Mouse (Mus musculus) cerebellum, postnatal 36 days (tissue): ENCODE measurements at regions not wholly inside any gene's neighbourhood (a gene's known extent, or its start where the extent isn't known, plus 50 kb on each side); places are given as distances from the start of the nearest gene placed in this dataset.
"Not testable (repeated sequence)": the region's sequence is repeated elsewhere in the genome, so short reads cannot be mapped to it uniquely, and the experiment has no call there.

Experiments
- DNase-seq, 2 experiments: peaks; one replicate each; pipeline ENCODE4 v3.0.0; 2021 to 2022; ENCODE audit warnings: mixed read lengths in 2 of 2

DNA sequence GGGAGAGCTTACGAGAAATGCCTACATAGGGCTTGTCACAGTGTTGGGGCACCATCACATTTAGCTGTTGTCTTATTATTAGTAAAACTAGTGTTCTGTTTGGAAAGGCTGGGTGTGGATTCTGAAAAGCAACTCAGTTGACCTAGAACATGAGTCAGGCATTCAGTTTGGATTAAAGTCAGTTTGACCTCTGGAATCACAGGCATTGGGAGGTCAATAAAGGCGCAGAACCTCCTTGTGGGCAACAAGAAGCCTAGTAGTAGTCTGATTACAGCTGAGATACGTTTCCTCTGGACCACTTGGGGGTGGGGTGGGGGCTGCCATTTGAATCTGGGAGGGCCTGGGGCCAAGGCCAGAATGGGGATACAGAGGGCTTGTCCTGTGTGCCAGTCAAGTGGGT is 52.1 kb upstream of the Map3k1 start:
- no peak for DNase-seq

DNA sequence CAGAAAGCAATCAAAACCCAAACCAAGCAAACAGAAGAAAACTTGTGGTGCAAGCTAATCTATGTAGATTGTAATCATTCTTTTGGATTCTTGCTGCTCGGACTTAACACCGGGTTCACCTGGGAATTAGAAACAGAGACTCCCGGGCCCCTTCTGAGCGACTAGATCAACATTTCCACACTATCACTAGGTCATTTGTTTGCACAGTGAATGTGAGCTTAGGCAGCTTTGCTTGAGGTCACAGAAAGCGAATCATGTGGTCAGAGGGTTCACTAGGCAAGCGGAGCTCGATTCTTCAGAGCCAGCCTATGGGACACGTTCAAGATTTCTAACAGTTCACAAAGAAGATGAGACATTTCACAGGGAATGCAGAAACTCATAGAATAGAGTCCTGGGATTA is 53.5 kb upstream of the Map3k1 start:
- no peak for DNase-seq

DNA sequence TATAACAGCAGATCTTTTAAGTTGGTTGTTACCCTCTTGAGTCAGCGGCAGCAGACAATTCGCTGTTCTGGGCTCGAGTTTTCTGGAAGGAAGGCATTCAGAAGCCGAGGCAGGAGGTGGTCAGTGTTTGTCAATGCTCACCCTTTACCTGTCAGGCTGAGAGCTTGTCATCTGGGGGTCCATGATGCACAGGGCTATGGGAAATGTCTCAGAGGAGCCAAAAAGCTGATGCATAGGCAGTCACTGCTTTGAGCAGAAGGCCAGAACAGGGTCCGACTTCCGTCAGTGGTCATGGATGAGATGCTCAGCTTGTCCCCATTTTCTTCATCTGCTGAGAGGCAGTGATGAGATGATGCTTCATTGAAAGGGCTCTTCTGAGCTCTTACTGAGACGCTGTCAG is 57.2 kb upstream of the Map3k1 start:
- DNase-seq, result no peak

DNA sequence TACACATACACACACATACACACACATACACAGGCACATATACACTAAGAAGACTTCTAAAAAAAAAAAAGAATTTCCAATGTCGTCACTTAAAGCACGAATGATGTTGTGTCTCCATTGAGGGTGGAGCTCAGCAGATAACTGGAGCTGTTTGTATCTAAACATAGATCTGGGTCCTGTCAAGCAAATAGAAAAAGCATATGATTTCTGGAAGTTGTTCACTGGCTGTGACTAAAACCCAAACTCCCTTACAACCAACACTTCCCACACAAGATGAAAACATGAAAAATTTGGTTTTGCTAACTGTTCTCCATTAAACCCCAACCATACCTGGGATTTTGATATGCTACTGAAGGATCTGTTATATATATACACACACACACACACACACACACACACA is 58.5 kb upstream of the Map3k1 start:
- no peak for DNase-seq

DNA sequence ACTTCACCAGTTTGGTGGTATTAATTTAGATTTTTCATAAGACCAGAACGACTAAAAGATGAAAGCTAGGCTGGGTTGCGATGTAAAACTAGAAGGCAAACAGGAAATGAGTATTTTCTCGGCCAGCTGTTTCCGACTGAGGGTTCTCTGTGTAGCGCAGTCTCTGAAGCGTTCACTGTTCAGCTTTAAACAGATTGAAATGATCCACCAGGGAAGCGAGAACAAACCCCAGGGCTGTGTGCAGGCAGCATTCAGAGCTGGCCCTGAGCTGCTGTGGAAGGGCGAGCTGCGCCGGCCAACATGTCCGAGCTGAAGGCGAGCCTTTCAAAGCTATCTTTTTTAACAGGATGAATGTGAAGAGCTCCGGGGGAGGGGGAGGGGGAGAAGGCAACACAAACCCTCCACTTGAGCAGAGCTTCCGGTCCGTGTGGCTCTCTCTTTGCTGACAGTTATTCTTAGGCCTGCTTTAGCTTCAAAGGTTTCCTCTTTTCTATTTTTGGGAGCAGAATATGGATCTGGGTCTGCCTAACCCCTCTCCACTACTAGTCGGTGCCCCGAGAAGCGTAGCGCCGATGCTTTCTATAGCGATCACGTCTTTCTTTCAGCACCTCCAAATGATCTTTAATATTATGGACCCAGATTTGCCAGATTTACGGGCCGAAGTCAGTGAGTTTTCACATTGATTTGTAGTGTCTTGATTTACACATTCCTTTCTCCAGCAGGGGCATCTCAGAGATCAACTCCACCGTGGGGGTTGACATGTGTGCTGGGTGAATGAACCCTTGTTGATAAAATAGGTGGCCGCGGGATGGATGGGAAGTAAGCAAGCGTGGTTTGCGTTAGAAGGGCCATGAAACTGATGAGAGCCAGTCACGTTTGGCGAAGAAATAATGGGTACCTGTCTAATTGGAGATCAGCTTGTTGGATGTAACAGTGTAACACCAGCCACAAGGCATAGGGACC is 59.3 kb upstream of the Map3k1 start:
- no peak for DNase-seq

DNA sequence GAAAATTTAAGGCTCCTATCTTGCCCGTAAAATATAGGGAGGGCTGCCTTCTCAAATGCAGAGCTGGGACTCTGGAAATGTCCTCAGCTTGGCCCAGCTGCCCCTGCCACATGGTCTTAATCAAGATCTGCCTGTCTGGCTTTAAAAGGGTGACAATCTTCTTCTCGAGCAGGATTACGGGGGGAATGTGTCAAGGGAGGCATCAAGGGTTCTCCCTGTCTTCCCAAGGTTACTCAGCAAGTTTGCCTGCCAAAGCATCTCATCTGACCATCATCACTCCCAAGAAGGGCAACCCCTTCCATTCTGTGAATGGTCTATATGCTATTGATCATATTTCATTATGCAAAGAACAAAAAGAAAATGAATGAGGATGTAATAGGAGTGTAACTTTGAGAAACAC is 60.2 kb upstream of the Map3k1 start:
- DNase-seq, result no peak

DNA sequence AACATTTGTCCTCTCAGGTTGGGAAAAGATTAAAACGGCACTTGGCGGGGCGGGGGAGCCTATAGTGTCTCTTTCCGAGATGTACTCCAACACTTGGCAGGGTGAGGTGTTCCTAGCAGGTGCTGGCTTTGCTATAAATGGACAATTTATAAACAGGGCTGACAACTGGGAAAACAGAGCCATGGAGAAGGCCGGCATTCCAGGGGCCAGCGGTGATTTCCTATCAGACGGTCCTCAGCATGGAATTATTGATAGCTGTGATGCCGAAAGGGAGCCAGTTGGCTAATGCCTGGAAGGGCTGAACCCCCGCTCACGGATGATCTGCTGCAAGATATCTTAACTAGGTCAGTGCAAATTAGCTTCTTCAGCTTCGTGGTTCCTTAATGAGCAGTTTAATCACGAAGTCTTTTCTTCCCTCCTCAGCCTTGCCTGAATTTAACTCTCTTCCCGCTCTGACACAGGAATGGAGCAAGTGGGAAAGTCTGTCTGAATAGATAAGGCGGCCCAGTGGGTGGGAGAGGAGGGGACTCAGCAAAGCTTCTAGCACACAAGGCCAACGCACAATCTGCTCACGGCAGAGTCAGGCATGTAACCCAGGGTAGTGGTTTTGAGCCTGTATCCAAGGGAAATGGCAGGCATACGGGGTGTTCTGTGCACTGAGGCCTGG is 61.1 kb upstream of the Map3k1 start:
- DNase-seq, result peak; percentile 11 to 26

DNA sequence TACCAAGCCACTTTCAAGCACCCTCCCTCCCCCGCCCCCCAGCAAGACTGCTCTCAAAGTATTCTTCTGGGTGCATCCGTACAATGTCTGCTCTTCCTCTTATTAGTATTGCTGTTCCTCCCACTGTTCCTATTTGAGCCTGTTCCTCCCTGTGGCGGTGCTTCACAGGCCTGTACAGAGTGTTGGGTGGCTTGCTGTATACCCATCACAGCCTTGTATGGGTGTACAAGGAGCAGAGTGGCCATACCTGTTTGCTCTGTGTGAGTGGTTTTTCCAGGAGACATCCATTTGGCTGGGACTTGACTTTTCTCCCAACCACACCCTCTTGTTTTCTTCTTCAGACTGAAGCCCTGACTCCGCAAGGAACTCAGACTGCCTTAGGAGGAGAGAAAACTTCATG is 61.7 kb upstream of the Map3k1 start:
- DNase-seq, result no peak

DNA sequence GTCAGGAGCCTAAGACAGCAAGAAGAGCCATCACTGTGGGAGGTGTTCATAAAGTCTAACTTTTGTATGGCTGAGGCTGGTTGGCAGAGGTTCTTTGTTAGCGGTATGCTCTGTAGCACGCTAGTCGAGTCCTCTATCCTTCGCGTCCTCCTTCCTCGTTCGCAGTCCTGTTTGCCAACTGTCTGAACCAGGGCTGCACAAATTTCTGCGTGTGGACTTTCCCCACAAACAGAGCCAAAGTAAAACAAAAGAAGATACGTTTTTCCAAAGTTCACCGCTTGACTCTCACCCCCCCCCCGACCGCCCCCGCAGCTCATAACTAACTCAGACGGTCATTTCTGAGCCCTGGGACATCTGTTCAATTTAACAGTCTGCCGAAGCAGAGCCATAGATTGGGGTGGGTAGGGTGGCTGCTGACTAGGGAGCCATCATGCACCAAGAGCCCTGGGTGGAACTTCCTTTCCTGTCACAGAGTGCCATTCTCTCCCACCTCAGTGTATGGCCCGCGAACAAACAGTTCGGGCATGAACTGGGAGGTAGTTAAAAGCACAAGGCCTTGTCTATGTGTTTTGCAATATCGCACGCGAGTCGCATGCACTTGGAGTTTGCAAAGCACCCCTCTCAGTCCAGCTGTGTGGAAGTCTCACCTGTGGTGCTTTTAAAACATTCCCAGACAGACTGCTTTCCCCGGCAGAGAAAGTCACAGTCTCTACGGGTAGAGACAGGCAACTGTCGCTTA is 63.0 kb upstream of the Map3k1 start:
- DNase-seq, result no peak

DNA sequence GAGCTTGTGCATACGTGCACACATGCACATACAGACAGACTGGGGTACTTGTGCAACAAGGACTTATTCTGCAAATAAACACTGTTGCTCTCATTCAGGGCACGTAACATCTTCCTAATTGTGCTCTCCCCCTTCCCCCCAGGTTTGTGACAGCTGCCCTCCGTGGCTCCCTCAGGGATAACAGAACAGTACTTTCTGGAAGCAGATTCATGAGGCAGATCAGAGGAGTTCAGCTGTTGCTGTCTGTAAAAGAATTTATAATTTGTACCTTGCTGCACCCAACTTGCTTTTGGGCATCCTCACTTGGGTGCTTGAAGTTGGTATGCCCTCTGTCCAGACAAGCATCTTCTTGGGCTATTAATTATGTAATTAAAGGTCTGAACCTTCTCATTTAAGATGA is 65.5 kb upstream of the Map3k1 start:
- DNase-seq, result no peak

DNA sequence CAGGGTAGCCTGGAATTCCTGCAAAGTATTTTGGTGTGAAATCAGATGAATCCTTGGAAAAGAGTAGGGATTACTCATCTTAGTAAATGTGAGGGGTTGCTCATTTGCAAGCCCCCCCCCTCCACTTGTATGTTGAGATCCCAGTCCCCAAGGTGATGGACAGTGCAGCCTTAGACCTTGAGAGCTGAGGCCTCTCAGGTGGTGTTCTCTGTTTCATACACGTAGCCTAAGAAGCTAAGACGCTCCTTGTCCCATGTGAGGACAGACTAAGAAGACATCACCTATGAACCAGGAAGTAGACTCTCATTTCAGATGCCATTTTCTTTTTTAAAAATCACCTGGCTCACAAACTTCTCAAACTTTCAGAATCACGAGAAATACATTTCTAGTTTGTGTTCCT is 67.6 kb upstream of the Map3k1 start:
- no peak for DNase-seq

DNA sequence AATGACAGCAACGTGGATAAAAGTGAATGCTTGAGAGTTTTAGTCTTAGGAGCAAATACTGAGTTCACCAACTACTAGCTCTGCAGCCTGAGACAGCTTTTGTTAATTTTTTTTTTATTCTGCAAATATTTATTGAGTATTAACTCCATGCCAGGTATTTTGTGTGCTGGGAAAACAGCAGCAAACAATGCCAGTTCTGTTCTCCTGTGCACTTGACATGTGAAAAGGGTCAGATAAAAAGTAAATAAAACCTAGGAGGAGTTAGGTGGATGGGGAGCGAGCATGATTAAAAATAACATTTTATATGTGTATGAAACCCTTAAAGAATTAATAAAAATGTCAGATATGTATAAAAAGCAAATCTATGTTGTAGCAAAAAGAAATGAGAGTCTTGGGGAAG is 68.1 kb upstream of the Map3k1 start:
- no peak for DNase-seq

DNA sequence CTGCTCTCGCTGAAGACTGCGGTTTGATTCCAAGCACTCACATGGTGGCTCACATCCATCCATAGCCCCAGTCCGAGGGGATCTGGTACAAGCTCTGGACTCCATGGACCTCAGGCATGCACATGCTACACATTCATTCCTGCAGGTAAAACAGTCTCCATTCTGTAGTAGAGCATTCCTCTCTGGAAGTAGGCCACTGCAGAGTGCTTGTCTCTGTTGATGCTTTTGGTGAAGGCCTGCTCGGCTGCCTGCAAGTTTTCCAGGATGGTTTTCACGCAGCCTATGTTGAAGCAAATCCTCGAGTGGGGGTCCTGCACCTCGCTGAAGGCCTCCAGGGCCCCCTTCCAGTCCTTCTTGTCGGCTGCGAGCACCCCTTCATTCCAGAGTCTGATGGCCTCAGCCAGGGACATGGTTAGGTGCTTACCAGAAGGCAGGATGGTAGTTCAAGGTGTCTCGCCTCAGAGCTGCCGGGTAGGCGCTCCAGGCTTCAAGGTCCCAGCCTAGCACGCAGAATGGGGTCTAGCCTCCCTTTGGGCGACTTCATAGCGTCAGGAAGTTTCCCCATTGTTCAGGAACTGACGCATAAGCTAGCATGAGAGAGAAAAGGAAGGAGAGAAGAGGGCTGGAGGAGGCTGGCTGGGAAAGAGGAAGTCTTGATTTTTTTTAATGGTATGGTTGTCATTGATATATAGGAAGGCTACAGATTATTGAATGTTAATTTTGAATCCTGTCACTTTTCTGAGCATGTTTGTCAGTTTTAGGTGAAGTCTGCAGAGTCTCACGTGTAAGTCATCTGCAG is 75.2 kb upstream of the Map3k1 start:
- DNase-seq, result not testable (repeated sequence)

DNA sequence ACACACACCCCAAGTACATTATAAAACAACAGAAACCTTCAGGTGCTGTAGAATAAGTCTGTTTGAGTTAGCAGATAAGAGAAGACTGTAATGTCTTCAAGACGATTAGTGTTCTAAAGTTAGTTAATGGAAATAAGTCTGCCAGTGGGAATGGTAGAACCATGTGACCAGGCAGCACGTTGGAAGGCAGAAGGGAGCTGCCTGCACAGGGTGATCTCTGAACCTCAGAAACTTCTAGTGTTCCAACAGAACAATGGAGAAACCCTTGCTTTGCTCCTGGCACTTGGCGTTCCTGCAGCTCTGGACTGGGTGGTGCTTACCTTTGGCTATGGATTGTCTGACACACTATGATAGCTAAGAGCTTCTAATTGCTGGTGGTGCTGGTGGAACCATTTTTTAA is 82.0 kb upstream of the Map3k1 start:
- no peak for DNase-seq

DNA sequence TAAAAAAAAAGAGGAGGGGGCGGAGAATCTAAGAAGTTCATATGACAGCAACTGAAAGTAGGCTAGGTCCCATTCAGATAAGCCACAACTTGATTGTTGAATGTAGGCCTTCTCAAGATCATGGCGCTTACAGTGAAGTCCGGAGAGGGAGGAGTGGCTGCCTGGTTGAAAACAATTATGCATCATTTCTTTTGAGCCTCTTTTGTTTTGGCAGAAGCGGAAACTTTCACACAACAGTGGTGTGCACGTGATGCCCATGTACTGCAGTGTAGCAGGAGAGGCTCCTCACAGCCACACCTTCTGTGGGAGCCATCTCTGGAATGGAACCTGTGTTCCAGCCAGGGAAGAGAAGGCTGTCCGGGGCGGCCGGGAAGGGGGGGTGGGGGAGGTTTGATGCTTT is 83.3 kb upstream of the Map3k1 start:
- no peak for DNase-seq

DNA sequence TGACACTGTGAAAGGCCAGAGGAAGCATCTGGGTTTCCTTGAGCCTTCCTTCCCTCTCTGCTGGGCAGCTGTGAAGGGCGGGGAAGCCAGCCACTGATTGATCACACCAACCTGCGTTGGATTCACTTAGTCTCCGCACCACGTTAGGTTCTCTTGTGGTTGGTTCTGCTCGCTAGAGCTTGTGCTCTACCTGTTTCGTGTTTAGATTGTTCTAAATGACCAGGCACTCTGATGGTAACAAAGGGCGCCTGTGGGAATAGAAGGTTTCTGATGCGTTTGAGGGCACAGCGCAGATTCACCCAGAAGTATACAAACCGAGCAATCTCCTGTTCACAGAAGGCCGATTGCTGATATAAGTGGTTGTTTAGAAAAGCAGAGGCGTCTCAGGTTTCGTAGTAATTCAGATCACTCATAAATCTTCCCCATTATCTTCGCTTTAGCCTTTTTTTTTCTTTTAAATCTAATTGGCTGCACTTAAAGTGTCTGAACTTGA is 84.5 kb upstream of the Map3k1 start:
- no peak for DNase-seq

DNA sequence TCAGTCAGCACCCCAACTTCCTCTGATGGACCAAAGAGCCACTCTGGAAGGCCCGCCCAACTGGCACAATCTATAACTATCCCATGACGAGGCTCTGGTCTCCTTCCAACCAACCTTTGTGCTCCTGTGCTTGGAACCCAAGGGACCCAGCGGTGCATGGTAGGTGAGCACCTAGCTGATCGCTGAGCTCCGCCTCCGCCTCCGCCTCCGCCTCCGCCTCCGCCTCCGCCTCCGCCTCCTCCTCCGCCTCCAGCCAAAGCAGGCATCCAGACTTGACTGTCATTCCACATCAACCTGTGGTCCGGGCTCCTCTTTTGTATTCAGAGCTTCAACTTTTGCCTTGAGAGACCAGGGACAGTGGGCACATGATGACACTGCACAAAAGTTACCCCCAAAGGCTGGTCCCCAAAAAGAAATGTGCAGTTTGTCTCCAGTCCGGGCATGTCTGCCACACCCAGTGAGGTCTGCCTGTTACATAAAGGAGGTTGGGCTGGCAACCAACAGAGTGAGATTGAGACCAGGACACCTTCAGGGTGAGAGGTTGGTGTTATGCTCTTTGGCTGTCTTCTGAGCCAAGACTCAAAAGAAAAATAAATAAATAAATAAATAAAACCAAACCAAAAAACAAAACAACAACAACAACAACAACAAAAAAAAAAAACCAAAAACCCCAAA is 86.1 kb upstream of the Map3k1 start:
- peak in 1 of 2 experiments; percentile 16 for DNase-seq

DNA sequence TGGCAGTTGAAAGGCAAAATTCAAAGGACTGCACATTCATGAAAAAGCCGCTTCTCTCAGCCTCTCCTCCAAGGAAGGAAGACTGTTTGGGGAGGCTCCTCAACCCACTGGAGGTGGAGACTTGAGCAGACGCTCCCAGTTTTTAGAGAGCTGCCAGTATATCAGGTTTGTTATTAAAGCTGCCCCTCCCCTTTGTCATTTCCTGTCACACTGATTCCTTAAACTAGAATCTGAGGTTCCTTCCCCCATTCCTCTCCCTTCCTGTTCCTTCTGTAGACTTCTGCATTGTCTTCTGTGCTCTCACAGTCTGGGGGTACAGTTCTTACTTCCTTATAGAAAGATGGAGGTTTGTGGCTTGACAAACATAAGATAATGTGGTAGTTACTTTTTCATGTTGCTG is 87.5 kb upstream of the Map3k1 start:
- DNase-seq, result no peak

DNA sequence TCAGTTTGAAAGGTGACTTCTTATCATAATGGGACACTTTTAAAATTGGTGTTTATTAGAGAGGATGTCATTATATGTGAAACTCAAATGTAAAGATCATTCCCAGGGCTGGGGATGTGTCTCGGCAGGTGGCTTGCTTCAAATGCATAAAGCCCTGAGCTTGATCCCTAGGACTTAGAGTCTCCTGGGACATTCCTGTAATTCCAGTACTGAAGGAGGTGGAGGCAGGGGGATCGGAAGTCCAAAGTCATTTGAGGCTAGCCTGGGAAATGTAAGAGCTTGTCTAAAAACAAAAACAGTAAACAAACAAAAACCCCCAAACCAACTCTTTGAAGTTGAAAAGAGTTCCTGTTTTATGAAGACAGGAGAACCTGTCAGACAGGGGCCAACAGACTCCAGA is 94.6 kb upstream of the Map3k1 start:
- DNase-seq, result no peak

DNA sequence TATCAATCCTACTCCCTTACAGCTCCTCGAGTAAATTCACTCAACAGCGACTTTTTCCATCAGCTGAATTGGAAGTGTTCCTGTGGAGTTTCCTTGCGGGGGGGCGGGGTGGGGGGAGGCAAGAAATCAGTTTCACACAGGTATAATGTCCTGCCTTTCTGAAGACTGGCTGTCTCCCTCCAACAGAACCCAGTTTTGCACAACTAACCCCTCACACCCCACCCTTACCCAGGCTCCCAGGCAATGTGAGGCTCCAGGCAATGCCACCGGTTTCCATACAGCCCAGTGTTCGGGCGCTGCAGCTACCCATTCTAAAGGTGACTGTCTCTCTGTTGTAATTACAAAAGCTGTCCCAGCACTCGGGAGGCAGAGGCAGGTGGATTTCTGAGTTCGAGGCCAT is 95.1 kb upstream of the Map3k1 start:
- DNase-seq, result no peak

DNA sequence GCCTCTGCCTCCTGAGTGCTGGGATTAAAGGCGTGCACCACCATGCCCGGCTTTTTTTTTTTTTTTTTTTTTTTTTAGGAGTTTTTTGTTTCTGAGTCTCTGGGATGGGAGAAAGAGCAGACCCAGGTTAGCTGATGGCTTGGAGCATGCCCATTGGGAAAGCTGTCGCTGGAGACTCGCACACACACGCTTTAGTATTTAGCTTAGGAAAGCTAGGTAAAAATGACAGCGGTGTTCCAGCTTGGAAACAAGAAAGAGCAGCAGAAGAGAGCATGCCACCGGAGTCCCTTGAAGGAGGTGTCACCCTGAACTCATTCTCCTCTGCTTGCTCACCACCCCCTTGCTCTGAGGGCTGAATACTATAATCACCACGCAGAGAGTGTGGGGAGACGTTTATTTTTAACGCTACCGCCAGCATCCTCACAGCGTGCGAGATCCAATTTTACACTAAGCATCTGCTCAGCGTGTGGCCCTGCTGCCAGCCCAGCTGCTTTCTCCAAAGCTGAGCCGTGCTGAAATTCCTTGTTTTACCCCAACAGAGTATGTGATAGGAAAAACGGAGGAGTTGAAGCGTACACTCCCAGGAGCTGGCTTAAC is 95.9 kb upstream of the Map3k1 start:
- peak; percentile 63 to 68 for DNase-seq
